Mouse (Mus musculus) kidney, postnatal 25 days (tissue): ENCODE results near the gene Kcnj15.

ENCODE experiments used
- DNase-seq, 2 experiments: peaks; one replicate each; pipeline ENCODE4 v3.0.0; 2021; ENCODE audit warnings: mixed read lengths in 2 of 2

Kcnj15 gene

DNA sequence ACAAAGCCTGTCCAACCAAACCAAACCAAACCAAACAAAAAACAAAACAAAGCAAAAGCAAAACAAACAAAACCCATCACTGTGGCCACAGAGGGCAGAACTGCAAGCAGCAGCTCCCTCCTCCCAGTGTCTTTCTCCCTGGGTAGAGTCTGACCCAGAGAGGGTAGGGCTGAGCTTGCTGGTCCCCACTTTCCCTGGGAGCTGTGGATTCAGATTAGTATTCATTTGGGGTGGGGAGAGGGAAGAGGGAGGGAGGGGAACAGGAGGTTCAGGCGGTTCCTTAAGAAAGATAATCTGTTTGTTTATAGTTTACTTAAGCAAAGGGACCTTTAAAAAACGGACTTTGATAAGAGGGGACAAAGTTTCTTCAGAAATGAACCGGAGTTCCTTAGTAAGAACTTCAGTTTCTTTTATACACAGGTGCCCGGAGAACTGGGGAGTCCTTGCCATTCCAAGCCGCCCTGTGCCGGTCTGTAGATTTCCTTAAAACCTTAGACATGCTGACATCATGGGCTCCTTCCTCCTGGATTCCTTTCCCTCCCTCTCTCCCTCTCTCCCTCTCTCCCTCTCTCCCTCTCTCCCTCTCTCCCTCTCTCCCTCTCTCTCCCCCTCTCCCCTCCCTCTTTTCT lies at the start of gene Kcnj15:
TSS of gene Kcnj15 (plus strand) at position 293 of the 629 bp plus-strand sequence.
- peak in 1 of 2 experiments; percentile 60 for DNase-seq

DNA sequence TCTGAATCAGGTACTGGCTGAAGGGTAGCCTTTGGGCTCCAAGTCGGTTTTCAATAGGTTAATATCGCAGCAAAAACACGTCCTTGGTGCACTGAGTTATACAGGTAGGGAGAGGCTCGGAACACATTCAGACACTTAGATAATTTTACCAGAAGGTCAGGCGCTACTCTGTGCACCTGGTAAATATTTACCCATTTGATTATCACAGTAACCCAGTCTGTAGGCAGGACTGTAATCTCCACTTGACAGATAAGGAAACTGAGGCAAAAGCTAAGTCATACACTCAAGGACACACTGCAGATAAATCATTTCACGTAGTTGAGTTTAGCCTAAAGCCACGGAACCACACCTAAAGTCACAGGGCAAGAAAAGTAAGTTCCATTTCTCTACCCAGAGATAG lies 49.1 kb upstream of the Kcnj15 start:
- DNase-seq: no peak

DNA sequence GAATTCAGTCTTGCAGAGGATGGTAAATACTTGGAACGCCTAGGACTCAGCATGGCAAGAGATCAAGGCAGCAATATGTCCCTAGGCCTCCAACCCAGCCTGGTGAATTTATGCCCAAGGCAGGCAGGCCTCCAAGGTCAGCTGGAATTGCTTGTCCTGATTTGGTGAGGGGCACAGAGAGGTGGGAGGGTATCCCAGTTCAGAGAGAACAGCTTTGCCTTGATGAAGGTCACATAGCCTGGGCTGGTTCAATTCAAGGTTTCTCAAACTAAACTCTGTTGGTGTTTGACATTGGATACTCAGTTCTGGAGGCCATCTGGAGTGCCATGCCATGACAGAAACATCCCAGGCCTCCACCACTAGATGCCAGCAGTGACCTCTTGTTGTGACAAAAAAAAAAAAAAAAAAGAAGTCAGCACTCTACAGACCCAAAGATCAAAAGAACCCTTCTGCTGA lies 48.3 kb upstream of the Kcnj15 start:
- DNase-seq: peak; percentile 56 to 61

DNA sequence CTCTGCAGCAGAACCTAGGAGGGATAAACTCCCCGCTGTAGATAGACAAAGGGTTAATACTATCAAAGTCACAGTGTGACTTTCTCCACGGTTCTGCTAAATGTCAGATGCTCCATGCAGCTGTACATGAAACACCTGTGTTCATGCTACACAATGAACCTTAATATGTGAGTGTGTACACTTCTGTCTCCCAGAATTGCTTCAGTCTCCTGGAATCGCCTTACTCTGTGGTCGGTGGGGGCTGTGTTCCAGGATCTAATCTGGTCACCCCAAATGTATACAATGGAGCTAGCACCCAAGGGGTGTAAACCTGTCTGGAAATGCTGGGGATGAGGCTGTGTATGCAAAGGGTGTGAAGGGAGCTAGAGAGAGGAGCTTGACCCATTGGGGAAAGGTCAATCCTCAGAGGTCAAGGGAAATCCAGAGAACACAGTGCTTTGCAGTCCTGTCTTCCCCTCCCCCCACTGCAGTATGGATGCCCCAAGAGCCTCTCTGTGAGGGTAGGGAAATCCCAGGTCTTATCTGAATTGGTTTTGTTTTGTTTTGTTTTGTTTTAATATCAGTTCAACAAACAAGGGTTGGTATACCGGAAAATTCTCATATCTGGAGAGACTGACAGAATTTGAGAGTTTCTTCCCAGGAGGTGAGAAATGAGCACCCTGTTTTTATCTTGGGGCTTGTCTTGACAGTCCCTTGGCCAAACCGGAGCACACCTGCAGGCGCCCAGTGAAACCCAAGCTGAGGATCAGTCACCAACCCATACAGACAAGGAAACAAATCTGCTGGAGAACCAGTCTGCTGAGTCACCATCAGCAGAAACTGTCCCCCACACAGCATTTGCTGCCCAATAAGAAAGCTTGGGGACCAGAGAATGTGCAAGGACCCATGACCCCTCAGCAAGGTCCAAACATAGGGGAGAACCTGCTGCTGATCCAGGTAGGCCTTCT lies 42.8 kb upstream of the Kcnj15 start:
- DNase-seq: no peak

DNA sequence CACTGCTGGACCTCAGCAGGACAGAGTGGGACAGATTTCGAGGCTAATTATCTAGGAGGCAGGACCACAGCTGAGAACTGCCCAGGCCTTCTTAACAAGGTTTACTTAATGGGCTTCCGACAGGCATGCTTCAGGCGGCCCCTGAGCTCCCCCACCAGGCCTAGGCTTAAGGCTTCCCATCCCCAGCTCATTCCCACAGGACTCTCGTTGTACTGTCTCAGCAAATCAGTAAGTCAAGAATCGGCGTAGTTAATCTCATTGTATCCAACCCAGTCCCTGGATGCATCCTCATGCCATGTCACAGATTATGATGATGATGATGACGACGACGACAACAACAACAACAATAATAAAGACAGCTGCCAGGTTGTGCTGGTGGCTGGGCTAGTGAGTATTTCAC lies 41.6 kb upstream of the Kcnj15 start:
- no peak for DNase-seq

DNA sequence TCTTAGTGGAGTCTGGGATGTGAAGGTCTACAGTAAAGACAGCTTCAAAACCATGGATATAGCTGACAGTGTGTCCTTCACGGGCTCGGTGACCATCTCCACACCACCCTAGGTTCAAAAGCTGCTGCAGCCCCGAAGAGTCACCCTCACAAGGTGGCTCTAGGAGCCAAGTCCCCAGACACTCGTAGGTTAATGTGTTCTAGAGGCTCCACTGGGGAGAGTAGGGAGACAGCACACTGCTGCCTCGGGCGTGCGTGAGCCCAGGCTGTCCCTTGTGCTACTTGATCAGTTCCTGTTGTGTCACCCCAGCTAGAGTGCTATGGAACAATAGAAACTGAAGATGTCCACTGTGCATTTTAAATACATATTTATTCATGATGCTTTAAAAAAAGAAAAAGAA lies 41.0 kb upstream of the Kcnj15 start:
- DNase-seq: no peak

DNA sequence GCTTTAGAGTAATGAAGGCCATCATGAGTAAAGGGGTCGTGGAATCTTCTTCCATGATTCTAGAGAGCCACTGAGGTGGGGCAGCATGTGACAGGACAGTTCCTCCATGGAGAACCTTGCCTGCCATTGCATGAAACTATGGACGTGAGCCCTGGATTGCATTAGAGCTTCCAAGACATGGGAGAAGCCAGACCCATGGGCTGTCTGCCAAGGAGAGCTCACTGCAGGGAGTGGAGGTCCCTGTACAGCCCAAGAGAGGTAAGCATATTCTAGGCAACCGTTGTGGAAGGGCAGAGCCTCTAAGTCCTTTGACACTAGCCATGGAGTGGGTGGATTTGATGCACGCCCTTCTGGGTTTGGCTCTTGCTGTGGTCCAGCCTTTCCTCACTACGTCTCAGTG lies 40.5 kb upstream of the Kcnj15 start:
- no peak for DNase-seq

DNA sequence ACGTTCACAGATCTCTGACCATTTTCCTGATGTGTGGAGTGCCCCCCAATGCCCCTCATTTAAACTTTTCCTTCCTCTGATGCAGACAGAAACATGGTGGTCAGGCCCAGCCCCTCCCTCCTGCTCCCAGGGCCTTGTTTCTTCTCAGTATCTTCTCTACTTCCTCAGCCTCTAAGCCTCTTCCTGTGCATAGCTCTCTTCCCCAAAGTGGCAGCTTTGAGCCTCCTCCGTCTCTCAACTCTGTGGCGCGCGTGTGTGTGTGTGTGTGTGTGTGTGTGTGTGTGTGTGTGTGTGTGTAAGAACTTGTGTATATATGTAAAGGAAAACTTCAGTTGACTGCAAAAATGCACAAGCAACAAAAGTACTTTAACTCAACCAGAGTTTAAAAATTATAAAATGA lies 38.6 kb upstream of the Kcnj15 start:
- no peak for DNase-seq

DNA sequence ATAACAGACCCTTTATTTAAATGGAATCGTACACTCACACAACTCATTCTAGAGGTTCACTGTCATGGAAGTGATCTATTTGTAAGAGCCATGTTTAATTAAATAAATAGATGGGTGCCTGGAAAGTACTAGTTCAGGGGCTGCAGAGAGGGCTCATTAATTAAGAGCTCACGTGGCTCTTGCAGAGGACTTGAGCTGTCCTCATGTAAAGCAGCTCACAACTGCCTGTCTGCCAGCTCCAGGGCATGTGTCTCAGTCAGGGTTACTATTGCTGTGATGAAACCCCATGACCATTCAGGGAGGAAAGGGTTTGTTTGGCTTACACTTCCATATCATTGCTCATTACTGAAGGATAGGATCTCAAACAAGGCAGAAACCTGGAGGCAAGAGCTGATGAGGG lies 37.9 kb upstream of the Kcnj15 start:
- DNase-seq: no peak

DNA sequence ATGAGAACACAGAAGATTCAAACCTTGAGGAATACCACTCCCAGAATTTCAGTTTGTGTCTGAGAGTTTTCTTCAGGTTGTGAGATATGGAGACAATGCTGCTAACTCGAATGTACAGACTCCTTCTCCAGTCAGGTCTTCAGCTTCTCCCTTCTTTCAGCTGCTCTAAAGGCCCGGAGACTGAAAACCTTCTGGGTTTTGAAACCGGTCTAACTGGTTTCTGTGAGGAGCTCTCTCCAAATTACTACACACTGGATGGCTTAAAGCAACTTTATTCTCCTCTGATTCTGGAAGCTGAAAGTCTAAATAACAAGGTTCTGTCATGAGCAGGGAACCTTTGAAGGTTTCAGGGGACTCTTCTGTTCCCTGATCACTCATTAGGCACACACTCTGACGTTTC lies 36.3 kb upstream of the Kcnj15 start:
- no peak for DNase-seq

DNA sequence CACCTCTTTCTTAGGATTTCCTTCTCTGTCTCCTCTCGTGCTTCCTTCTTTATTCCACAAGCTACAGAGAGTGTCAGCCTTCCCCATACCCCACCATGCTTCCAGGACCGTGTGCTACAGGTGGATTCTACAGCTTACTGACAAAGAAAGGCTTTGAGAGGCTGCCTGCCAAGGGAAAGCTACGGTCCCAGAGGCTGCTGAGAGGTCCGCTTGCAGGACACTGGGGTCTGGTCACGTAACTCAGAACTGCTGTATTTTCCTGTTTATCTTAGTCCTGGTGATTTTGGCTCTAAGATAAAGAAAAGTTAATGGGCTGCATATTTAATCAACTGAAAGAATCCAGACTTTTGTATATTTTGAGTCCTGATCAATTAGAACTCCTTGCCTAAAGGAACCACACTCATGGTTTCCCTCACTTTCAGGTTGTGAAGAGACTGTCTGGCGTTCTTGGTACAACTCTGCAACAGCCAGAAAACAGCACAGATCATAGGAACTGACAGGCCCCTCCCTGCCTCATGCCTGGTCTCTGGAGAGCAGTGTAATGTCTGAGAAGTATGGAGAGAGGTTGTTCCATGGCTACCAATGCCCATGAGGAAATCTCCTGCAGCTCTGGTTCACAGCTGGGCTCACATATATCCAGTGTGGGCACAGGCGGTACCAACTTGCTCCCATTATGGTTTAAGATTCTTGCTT lies 35.2 kb upstream of the Kcnj15 start:
- no peak for DNase-seq

DNA sequence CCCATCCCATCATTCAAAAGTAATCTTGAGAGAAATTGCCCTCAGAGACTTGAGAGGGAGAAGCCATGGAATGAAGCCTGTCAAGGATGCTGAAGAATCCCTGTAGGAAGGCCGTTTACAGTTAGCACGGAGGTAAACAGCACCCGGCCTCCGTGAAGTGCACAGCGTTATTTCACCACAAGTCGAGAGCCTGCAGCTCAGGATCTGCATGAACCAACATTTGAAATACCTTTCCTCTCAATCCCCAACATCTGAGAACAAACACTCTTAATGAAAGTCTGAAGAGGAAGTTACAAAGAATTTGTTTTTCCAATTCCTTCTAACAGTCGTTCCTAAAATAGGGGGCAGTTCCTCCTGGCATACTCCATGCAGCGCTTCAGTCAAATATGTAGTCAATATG lies 33.9 kb upstream of the Kcnj15 start:
- DNase-seq: no peak

DNA sequence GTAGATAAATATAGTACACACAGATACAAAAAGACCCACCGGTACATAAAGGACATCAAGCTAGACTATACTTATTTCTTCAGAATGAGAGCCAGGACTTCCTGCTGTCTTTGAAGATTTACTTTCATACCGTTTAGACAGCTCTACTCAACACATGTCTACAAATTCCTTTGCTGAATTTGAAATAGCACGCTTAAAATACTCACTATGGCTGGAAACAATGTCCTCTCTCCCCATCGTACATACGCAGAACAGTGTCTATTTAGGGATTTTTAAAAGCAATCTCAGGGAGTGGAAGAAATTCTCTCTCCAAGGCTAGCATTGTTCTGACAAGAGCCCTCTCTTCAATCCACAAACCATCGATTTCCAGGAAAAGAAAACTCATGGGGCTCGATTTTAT lies 32.1 kb upstream of the Kcnj15 start:
- DNase-seq: no peak

DNA sequence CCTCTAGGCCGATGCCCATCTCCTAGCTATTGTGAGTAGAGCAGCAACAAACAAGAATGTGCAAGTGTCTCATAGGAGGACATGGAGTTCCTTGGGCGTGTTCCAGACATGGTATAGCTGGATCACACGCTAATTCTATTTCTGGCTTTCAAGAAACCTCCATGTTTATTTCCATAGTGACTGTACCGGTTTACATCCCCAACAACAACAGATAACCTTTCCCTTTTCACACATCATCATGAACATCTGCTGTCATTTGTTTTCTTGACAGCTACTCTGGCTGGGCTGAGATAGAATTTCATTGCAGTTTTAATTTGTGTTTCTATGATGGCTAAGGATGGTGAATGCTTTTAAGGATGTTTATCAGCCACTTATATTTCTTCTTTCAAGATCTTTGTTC lies 25.6 kb upstream of the Kcnj15 start:
- DNase-seq: no peak

DNA sequence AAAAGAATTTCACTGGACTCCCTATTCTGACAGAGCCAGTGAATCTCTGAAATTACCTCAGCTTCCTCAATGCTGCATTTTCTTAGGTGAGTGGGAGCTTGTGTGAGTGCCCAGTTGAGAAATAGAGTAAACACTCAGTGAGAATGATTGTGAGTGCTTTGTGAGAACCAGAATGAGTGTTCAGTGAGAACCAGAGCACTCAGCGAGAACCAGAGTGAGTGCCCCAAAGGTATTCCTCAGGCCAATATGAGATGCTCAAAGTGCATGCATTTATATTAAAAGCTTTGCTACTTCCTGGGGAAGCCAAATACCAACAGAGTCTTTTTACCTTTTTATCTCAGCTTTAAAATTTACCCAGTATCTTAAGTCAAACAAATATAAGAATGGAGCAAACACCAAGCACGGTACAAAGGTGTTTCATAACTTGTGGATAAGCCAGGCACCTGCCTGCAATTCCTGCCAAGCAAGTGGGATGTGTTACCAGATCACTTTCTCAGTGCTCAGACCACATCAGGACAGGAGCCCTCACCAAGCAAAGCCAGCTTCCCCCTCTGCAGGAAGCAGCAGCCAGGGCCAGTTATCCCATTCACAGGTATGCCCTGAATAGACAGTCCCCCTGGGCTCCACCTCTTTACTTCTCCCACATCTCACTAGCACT lies 22.3 kb upstream of the Kcnj15 start:
- DNase-seq: no peak

DNA sequence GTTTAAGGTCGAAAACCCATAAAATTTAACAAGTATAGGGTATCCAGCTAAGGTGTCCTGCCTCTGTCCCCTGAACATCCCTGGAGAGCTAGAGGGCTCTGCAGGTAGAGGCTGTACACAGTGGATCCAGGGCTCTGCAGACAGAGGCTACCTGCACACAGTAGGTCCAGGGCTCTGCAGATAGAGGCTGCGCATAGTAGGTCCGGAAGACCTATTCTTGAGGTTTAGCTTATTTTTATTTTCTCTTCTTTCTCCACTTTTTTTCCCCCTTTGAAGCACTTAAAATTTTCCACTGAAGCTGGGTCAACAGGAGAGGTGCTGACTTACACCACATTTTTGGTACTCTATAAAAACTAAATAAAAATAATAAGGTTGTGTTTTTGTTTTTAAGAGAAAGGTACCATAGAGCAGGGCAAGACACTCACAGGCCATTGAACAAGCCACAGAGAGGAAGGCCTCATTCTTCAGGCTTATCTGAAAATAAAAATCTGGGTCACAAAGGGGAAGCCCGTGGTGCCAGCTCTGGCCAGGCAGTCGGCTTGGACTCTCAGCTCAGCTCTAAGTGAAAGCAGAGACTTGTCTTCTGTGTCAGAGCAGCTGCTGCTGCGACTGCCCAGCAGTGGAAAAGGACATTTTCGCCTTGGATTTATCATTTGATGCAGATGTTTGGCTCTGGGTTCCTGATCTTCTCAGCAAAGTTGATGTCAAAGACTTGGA lies 18.0 kb upstream of the Kcnj15 start:
- DNase-seq: no peak

DNA sequence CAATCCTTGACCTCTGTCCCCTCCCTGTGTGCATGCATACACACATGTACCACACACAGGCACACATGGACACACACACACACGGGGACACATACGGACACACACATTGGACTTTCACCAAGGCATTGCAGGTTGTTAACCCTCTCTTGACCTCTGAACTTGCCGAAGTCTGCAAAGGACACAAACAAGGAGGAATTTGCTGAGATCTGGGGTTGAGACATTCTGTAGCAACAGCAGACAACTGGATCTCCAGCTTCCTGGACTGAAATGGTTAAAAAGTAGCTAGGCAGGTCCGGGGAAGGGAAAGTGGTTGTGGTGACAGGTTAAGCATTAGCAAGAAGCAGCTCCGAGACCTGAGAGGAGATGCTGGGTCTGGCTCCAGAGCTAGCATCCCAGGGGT lies 16.7 kb upstream of the Kcnj15 start:
- DNase-seq: peak; percentile 63 to 88

DNA sequence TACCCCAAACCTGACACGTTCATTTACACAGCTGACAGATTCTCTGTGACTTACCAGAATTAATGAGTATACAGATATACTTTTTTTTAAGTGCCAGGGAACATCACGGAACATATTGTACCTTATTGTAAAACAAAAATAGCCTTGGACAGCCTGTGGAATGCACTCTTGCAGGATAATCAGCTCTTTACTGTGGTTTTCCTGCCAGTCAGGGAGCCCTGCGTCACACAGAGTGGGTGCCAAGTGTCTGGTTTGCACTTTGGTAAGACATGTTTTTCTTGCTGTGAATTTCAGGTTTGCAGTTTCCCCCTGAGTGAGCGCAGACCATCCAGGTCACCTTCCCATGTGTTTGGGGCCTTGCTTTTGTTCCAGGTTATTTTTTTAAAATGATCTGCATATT lies 15.8 kb upstream of the Kcnj15 start:
- peak; percentile 84 to 93 for DNase-seq

DNA sequence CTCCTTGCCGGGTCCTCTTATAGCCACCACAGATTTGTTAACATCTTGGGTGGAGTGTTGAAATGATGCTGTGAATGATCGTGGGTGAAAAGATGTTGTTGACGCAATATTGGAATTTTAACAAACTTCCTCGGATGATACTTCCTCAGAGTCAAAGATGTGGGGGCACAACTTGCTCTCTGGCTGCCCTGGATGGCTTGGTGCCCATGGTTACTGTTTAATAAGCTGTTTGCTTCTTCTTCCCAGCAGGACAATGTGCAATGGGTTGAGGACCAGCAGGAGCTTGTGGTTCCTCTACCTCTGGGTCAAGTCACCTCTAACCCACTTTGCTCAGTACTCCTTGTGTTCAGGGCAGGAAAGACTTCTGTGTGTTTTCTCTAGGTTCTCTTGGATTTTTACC lies 15.2 kb upstream of the Kcnj15 start:
- peak; percentile 86 to 92 for DNase-seq

DNA sequence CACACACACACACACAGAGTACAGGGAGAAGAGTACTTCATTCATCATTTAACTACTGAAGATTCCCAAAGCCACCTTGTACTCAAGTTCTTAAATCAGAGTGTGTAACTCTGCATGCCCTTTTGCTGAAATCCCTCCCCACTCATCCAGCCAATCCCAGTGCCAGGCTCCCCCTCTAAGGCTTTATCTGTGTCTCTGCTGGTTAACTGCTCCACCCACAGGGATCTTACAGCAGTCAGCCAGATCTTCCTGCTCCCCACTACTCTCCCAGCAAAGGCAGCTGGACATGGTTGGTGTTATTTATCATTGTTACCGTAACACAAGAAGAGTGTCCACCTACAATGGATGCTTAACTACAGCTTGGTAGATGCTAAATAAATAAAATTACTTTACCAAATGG lies 14.0 kb upstream of the Kcnj15 start:
- DNase-seq: peak; percentile 32 to 65

DNA sequence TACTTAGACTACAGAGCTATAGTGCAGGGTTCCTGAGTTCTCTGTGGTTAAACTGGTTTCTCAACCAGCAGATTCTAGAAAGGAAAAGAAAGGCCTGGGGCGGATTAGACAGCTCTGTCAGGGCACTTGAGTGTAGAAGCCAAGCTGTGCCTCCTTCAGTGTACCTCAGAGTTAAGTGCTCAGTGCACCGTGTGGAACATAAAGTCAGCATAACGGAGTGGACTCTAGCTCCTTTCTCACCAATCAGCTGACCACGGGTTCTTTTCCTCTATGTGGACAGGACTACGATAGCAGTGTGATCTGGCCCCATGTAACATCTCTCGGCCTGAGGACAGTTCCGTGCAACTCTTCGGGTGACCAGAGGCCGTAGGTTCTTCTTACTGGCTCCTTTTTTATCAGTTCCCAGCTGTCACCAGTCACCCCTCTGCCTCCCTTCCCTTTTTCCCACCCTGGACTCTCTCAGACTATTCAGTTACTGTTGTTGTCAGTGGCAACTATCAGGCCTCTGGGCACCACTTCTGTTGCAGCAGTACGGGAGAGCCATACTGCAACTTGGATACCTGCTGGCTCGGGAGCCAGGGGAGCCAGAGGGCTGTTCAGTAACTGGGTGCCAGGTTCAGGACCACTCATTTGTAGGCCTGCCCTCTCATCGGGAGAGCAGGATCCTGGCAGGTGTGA lies 12.6 kb upstream of the Kcnj15 start:
- DNase-seq: peak; percentile 56 to 79

DNA sequence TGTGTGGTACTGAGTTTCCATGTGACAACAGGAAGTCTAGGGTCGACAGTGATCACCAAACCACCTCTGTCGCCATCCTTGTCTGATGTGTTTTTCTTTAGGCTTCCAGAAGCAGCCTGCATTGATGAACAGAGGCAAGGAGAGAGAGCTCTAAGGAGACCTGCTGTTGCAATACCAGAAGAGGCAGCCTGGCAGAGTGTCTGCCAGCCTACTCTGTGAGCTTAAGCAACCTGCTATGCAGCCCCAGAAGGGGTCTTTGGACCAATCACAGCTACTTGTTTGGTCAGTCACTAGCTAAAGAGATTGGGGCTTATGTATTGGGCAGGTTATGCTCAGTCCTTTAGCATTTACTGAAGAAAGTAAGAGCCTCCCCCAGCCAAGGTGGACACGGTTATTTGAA lies 11.9 kb upstream of the Kcnj15 start:
- no peak for DNase-seq
